Mouse (Mus musculus) embryo, embryonic 11 days (tissue): ENCODE results near the gene Gm21987.

Source experiments
- DNase-seq: peaks from one replicate; pipeline ENCODE4 v3.0.0-alpha.2; 2015

The Gm21987 gene

DNA sequence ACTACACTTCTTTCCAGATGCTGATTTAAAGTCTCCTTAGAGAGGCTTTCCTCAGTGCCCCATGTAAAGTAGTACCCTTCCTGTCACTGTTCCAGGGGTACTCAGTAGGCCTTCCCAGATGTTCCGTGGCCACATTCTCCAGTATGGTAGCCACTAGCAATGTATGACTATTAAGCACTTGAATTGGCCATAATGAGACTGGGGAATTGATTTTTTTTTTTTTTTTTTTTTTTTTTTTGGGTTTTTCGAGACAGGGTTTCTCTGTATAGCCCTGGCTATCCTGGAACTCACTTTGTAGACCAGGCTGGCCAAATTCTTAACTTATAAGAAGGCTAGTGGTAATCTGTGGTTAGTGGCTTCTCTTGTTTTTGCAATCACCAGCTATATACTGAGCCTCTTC, 3.0 kb downstream of the Gm21987 start:
- no peak for DNase-seq

DNA sequence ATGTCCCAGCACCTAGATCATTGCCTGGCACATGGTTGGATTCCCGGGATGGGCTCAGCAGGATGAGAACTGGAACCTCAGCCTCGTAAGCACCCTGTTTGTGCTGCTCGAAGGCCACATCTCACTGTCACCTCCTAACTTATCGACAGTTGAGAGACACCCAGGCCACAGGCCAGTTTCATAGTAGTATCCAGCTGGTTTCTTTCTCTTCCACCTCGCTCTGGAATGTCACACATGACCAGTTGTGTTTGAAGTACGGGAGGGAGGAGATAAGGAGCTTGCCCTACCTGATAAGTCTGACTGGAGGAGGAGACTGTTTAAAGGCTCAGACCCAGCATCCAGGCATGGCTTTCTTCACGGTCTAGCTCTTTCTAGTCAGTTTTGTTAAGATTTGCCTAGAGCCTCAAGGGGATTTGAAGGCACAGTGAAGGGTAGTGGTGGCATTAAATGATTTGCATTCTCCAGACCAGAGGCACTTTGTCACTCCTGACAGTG, 3.6 kb downstream of the Gm21987 start:
- no peak for DNase-seq

DNA sequence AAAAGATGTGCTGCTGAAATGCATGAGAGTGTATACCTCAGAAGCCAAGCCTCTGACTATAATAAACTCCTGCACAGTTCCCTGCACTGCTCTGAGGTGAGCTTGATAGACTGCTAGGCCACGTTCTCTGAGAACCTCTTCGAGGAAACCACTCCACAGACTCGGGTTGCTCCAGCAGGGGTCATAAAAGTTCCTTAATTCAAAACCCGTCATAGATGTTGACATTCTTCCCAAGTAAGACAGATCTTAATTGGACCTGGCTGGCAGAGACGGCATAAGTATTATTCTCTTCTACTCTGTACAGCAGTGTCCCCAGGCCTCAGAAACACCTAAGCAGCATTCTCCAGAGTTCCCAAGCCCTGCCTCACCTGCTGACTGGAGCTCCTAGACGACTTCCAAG, 4.1 kb downstream of the Gm21987 start:
- no peak for DNase-seq

DNA sequence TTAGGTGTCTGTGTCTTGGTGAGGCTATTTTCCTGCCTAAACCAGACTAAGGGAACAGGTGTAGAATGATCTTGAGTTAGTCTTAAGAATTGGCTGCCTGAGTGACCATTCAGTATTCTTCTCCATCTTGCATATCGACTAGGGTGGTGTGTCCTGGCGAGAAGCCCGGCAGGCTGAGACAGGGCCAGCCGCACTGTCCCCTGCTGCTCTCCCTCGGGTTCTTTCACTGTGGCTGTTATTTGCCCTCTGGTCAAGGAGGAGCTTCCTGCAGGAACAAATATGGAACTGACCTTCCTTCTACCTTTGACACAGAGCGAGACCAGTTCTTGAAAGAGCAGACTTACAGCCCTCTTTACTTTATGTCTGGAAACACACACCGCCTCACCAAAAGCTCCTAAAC, 5.2 kb downstream of the Gm21987 start:
- no peak for DNase-seq

DNA sequence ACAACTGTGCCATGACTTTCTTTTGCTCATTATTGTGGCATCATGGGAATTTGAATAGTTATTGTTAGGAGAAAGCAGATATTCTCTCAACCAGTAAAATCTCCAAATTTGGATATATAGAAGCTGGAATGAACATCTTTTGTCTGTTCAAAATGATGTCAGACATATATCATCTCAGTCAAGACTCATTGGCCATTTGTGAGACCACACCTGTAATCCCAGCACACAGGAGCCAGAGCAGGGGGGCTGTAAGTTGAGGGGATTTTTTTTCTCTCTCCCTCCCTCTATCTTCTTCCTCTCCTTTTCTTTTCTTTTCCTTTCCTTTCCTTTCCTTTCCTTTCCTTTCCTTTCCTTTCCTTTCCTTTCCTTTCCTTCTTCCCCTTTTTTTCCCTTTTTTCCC, 6.0 kb downstream of the Gm21987 start:
- no peak for DNase-seq

DNA sequence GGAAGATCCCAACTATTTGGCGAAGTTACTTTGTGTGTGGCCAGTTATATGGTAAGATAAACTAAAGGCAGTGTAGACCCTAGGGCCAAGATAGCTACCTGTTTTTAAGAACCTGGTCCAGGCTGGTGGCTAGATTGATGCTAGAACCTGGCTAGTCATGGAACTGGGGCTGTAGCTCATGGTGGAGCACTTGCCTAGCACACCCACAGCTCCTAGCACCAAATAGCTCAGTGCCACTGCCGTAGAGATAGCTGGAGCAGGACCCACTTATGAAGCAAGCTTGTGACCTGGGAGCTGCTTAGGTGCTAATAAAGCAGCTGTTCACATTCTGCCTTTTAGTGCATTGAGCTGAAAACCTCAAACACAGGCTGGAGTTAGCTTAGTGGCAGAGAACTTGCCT, 6.8 kb downstream of the Gm21987 start:
- no peak for DNase-seq

DNA sequence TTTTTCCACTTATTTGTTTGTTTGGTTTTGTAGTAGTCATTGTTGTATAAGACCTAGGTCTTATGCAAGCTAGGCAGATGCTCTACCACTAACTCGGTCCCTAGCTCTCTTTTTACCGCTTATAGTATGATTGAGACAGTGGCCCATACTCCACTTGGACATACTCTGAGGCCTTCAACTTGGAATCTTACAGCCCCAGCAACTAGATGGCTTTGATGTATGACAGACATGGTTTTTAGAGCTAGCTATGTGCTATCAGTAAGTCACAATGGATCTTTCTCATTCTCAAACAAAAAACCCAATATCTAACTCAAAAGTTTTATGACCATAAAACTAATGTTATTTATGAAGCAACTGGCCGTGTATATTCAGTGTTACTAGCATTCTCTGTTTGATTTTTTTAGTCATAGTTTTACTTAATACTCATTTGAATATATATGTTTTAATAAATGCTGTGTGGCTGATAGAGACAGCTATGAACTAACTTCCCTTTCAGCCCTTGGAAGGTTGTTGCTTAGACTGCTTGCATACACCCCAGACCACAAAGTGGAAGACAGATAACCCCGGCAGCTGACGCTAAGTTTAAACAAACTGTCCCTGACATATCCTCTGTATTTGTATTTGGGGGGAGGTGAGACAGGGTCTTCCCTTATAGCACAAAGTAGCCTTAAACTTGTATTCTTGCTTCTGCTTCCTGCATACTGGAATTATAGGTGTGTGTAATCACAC, 7.5 kb downstream of the Gm21987 start:
- DNase-seq: no peak

DNA sequence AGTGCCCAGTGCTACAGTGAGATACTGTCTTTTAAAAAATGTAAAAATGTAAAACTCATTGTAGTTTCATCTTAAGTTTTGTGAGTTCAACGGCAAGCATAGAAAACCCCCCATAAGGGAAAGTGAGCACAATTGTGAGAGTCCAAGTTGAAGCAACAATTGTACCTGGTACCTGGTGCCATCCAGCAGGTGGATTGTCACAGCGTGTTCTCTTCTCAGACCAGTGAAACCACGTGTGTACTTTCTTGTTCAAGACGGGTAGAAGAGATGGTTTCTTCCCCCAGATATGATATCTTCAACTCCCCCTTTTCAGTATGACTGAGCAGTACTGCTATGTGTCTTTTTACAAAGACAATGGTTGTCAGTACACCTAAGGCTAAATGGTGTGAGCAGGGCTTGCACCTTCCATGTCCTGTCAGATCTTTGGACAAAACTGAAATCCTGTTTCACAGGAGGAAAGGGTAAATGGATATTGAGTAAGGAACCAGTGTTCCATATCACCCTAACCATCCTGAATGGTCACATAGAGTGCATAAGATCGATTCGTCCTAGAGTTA, 11.5 kb downstream of the Gm21987 start:
- no peak for DNase-seq

DNA sequence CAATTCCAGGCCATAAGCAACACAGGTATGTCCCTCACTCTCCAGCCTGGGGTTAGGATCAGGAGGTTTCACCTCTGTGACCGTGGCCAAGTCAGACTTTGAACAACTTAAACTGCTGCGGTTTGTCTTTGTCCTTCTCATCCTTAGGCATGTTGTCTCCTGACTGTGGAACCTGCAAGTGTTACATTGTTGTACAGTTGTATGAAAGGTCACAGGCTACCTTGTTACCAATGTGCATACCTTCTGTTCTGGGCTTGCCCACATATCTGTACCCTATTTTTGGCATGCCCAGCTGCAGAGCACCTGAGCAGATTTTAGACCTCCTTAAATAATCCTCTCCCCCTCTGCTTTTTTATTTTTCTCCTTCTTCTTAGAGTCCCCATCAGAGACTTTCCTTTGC, 12.4 kb downstream of the Gm21987 start:
- DNase-seq: no peak

DNA sequence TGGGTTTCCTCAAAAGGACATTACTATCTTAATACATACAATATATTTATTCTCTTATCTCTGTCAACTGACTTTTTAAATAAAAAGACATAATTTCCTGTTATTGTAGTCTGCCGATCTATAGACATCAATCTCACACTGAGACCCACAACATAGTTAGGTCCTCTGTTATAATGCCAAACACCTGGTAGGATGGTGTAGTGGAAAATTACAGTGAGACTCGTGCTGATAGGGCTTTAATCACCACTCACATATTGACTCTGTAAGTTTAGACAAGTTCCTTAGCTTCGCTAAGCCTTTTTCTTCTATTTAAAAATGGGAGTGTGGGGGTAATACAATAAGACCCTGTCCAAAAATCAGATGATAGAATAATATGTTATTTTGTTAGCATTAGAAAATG, 13.0 kb downstream of the Gm21987 start:
- DNase-seq: no peak

DNA sequence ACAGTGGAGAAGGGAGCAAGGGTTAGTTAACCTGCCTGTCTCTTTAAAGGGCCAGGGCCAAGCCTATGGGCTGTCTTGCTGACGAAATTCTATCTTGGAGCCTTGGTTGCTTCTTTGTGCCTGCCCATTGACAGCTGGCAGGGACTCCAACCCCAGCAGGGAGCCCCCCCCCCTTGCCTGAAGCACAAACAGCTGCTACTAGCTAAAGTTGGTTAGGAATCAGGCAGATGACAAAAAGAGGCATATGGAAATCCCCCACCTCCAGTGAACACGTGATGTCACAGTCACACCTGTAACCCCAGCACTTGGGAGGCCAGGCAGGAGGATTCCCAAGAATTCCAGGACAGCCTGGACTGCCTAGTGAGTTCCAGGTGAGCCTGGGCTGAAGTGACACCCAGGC, 13.5 kb downstream of the Gm21987 start:
- DNase-seq: no peak

DNA sequence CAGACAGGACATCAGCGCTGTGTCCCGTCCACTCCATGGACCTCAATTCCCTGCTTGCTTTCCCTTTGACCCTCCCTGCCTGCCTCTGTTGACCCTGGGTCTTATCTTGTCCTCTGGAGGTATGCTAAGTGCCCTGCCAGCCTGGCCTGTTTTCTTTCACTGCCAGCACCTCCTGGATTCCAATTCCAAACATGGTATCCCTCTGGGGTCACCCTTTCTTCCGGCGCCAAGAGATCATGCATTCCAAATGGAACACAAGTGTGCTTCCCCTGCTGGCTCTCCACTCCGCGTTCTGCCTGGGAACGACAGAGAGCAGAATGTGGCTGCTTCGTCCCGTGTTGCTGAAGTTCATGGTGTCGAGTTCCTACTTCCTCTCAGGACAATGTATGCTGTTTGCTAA, 15.1 kb downstream of the Gm21987 start, which contains the start of gene Popdc2:
Gene Popdc2, plus strand, starts transcription at position 277 of the 400 bp plus-strand sequence.
- no peak for DNase-seq

DNA sequence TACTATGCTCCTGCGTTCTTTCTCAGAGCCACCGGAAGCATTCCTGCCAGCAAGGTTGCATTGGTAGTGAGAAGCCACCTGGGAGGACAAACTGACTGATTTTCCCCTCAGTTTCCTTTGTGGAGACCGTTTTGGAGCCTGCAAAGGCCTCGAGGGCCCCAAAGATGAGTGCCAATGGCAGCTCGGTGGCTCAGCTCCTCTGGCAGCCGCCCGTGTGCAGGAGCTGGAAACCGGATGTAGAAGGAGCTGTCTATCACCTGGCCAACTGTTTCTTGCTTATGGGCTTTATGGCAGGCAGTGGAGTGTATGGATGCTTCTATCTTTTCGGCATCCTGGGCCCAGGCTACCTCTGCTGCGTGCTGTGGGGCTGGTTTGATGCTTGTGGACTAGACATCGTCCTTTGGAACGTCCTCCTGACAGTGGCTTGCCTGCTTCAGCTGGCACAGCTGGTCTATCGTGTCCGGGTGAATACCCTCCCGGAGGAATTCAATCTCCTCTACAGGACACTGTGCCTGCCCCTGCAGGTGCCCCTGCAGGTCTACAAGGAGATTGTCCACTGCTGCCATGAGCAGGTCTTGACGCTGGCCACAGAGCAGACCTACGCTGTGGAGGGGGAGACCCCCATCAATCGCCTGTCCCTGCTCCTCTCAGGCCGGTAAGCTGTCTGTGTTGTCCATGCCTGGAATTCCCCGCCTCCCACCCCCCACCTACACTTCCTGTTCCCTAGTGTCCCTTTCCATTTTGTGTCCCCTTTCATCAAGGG, 15.8 kb downstream of the Gm21987 start:
- no peak for DNase-seq

DNA sequence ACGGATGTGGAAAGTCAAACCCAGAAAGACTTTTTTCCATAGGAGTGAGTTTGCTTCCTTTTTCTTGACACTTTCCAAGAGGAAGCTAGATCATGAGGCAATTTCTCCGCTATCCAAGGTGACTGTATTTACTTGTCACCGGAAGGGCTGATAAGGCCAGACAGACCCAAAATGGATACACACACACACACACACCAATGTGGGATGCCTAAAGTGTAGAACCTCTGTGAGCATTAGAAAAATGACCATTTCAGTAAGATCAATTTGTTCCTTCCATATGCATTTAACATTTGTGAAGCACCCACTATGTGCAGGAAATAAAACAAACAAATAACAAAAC, 16.4 kb downstream of the Gm21987 start:
- DNase-seq: no peak

DNA sequence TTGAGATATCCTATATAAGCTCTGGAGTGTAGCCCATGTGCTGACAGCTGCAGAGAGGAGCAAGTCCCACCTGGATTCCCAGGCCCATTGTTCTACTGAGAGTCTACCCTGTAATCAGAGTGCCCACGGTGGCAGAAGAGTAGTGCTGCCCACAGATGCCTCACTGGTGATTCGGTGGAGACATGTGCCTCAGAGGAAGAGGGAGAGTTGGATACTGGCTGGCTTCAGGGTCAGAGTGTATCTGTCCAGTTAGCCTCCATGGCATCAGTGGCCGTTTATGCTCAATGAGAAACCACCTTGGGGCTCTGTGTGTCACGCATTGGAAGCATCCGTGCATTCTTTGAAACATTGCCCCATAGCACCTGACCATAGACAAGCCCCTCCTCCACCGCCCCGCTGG, 16.8 kb downstream of the Gm21987 start:
- DNase-seq: no peak

DNA sequence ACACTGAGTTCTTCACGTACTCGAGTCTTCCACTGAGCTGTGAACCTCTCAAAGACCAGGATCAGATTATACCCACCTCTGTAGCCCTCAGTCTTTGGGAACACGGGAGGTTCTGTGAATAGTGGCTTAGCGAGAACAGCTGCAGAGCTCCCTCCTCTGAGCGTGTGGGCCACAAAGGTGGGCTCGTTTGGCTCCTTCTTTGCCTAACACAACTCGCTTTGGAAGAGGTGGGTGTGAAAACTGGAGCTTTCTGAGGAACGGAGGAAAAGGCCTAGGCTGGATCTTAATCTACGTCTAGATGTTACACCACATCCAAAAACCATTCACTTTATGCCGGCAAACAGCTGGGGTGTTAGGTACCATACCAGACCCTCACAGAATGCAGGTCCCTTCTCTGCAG, 18.6 kb downstream of the Gm21987 start:
- DNase-seq: no peak

DNA sequence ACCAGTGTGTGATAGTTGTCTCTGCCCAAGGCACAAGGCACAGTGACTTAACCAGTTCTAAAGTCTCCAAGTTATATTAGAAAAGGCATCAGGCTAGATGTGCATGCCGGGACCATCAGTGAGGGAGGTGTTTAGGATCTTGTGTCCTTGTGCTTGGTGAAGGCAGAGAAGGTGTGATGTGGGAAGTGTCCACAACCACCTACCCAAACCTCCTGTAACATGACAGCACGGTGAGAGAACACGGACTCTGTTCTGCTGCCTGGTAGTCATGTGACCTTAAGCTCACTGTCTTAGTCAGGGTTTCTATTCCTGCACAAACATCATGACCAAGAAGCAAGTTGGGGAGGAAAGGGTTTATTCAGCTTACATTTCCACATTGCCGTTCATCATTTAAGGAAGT, 19.4 kb downstream of the Gm21987 start:
- no peak for DNase-seq

DNA sequence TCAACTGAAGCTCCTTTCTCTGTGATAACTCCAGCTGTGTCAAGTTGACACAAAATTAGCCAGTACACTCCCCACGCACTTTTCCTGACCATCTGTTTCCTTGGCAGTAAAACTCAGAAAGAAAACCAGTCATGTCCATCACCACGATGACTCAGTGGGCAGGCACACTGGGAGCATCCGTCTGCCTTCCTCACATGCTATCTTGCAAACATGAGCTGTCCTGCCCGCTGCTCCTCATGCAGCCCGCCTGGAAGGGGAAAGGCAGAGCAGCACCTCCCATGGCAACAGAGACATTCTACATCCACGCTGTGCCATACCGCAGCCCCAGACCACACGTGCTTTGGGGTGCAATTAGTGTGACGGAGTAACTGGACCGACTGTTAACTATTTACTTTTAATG, 21.5 kb downstream of the Gm21987 start:
- DNase-seq: no peak

DNA sequence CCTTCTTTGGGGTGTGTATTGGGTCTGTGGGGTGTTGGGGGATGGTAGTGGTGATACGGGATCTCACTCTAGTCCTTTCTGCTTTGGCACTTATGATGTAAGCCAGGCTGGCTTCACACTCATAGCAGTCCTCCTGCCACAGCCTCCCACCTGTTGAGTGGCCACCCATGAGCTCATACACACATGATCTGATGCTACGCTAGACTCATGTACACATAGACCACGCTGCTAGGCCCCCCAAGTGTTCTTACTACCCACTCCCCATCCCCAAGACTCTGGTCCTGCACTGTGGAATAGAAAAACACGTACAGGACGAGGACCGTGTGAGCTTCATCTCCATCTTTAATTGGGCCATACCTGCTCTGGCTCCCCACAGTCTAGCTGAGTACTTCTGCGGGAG, 22.2 kb downstream of the Gm21987 start:
- no peak for DNase-seq

DNA sequence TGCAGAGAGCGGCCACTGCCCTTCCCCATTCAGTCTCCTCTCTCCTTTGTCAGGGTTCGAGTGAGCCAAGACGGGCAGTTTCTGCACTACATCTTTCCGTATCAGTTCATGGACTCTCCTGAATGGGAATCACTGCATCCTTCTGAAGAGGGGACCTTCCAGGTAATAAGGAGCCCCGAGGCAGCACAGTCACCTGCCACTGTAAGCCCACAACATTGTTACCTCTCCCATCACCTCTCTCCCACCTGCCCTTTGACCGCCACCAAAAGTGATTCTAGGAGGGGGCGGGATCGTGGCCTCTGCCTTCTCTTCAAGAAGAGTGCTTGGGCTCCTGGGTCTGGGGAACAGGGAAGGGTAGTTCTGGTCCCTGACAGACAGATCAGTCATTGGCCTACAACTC, 22.6 kb downstream of the Gm21987 start:
- DNase-seq: no peak

DNA sequence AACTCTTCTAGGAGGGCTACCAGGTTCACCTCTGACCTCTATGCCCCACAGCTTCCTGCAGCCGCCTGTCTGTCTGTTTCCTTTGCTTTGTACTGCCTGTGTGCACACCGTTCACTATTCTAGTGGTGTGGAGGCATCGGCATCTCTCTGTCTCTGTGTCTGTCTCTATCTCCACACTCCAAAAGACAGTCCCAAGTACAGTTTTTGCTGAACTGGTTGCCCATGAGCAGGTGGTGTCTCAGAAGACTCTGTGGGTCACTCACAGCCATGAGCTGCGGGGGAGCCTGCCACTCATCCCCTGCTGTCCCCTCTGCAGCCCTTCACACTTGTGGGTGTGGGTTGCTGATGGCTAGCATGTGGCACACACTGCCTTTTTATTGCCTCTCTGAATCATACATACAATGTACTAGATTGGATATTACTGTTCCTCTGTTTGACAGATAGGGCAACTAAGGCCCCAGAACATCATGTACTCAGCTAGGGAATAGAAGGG, 23.2 kb downstream of the Gm21987 start:
- DNase-seq: no peak

DNA sequence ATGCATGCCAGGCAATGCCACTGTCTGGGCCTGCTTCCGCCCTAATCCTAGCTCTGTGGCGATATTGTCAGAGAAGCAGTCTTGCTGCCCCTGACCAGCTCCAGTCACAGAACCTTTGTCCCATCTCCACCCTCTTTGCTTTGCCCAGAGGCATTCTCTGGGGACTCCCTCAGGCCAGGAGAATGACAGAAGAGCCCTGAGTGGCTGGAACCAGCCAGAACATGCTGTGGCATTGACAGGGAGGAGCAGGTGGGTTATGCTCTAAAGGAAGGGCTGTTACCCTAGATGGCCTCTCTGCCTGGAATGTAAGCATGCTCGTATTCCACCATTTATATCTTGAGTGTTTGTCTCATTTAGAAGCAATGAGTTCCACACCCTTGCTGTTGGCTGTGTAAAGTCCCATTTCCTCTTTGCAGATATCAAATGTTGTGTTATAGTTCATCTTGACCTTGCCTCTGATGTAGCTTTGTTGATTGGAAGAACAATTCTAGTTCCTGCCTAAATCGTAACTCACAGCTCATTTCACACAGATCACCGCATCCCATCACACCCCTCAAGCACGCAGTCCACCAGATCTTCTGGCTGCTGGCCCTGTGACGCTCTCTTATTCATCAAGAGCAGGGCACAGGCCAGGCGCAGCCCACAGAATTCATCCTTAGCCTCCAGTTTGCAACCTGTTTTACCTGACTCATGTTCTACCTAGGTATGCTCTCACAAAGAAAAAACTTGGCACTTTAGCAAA, 24.0 kb downstream of the Gm21987 start:
- DNase-seq: no peak

DNA sequence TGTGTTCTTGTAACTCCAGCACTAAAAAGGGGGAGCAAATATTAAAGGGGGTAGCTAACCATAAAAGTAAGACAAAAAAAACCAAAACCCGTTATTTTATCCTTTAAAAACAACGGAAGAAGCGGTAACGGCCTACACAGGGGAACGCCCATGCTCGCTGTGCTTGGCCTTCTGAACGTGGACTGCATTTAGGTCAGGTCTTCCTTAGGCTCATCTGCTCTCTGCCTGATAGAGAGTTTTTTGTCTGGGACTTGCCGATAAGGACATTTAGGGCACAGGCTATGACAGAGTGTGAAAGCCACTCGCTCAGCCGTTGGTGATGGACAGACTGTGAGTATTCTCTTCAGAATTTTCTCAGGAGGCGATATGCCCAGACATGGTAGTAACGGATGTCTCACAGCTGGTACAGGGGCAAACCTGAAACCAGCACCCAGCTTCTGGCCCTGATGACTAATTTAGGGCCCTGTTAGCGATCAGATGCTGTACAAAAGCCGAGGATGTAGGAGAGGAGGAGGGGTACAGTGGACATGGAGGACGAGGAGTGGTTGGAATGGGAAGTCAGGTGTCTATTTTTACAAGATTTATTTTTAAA, 25.0 kb downstream of the Gm21987 start:
- no peak for DNase-seq
